Mouse (Mus musculus): ENCODE data around the gene Pcyt2.
A peak's percentile ranks its signal among the peaks of the same experiment; 100 is the strongest.

Gene Pcyt2

GRCm38 (mm10) chr11:120580190-120580589, 37.5 kb downstream of the Pcyt2 start:
- peak in 1 of 2 experiments; percentile 35 for DNase-seq

GRCm38 (mm10) chr11:120579316-120580107, 38.2 kb downstream of the Pcyt2 start:
- peak; percentile 48 to 75 for DNase-seq

GRCm38 (mm10) chr11:120578694-120579243, 39.0 kb downstream of the Pcyt2 start:
- DNase-seq, result peak in 1 of 2 experiments; percentile 31

- no peak for DNase-seq
Observed at GRCm38 (mm10) chr11:120578024-120578693, 39.6 kb downstream of the Pcyt2 start.

GRCm38 (mm10) chr11:120577211-120578023, 40.3 kb downstream of the Pcyt2 start:
- DNase-seq, result no peak

- DNase-seq, result no peak
Observed at GRCm38 (mm10) chr11:120576365-120576981, 41.3 kb downstream of the Pcyt2 start.

- DNase-seq, result no peak
Observed at GRCm38 (mm10) chr11:120575940-120576339, 41.8 kb downstream of the Pcyt2 start.

- DNase-seq, result no peak
Observed at GRCm38 (mm10) chr11:120575046-120575445, 42.7 kb downstream of the Pcyt2 start.

GRCm38 (mm10) chr11:120574278-120574600, 43.5 kb downstream of the Pcyt2 start:
- DNase-seq, result no peak

- DNase-seq, result no peak
Observed at GRCm38 (mm10) chr11:120573585-120574277, 44.0 kb downstream of the Pcyt2 start.

GRCm38 (mm10) chr11:120572752-120573584, 44.8 kb downstream of the Pcyt2 start, which contains the start of gene P4hb:
Gene P4hb (minus strand): TSS chr11:120573253.
- peak; percentile 99 for DNase-seq

GRCm38 (mm10) chr11:120572417-120572751, 45.4 kb downstream of the Pcyt2 start:
- DNase-seq, result no peak

GRCm38 (mm10) chr11:120571754-120572416, 45.9 kb downstream of the Pcyt2 start:
- no peak for DNase-seq

GRCm38 (mm10) chr11:120571122-120571521, 46.6 kb downstream of the Pcyt2 start:
- no peak for DNase-seq

- DNase-seq, result no peak
Observed at GRCm38 (mm10) chr11:120568324-120568723, 49.4 kb downstream of the Pcyt2 start.

GRCm38 (mm10) chr11:120565114-120565513, 52.6 kb downstream of the Pcyt2 start:
- no peak for DNase-seq

- DNase-seq, result no peak
Observed at GRCm38 (mm10) chr11:120562949-120563348, 54.8 kb downstream of the Pcyt2 start.

GRCm38 (mm10) chr11:120560952-120561728, 56.6 kb downstream of the Pcyt2 start:
- DNase-seq, result no peak

Data from thymus, adult 18-20 months (tissue).